Mouse (Mus musculus) lung, postnatal 0 days (tissue): Measurements from ENCODE around the gene Vpreb1.

ENCODE experiments used
- CTCF ChIP-seq: IDR thresholded peaks from 2 replicates; pipeline ENCODE4 v1.5.1; 2016; ENCODE audit warnings: antibody characterized with exemption, mild to moderate bottlenecking
- EP300 ChIP-seq: IDR thresholded peaks from 2 replicates; pipeline ENCODE4 v1.6.1; 2016; ENCODE audit warnings: antibody characterized with exemption, mild to moderate bottlenecking, control low read depth

GRCm38 (mm10) chr16:16865696-16866561 lies 4.7 kb downstream of the Vpreb1 start:
- no peak for TF ChIP-seq CTCF
- peak; percentile 49; the same call in 1 of the 2 replicates for TF ChIP-seq EP300
